Mouse (Mus musculus): Measurements from ENCODE around the gene Ifnar1. TPM values are rescaled to one million over a fixed set of nuclear protein-coding genes. Genes with fewer than 3 reads are reported as not detected.

The Ifnar1 gene
- polyA plus RNA-seq, 1 experiment from 2014 or later = 51.9 TPM

GRCm38 (mm10) chr16:91533097-91534001 is 48.3 kb downstream of the Ifnar1 start:
- 57% methylated on average over 23 of the region's 23 CpGs for WGBS
- H3K4me3 ChIP-seq (ENCODE audit: low read depth, low read length) = no peak overlapping the region
- H3K27ac ChIP-seq (ENCODE audit: low read depth) = no peak overlapping the region
- DNase-seq (ENCODE audit: low spot score) = no peak
- H3K9me3 ChIP-seq (ENCODE audit: control insufficient read depth, low read length) = no peaks in the 10 kb centered on the region
- no peak overlapping the region for H3K4me2 ChIP-seq (ENCODE audit: low read length)
- no peaks in the 10 kb centered on the region for H3K27me3 ChIP-seq (replicated peaks; ENCODE audit: control insufficient read depth, insufficient read depth, low read length)
- no peak overlapping the region for H3K9ac ChIP-seq (ENCODE audit: low read length)
- no peak for ATAC-seq (replicated peaks; ENCODE audit: low FRiP score, low TSS enrichment, low read depth)
- 0 out of 2 replicates have a peak, but pooled peaks cover 3% of the 10 kb centered on the region for H3K4me1 ChIP-seq (replicated peaks; ENCODE audit: control insufficient read depth, insufficient read depth, low read length)
- H3K36me3 ChIP-seq (ENCODE audit: control insufficient read depth, insufficient read depth, low read length) = no peaks in the 10 kb centered on the region

- Histone ChIP-seq H3K9ac (ENCODE audit: low read length) (no peak overlapping the region), H3K4me2 (ENCODE audit: low read length) (no peak overlapping the region), H3K27ac (ENCODE audit: low read depth) (no peak overlapping the region), H3K36me3 (ENCODE audit: control insufficient read depth, insufficient read depth, low read length) (no peaks in the 10 kb centered on the region), H3K27me3 (replicated peaks; ENCODE audit: control insufficient read depth, insufficient read depth, low read length) (no peaks in the 10 kb centered on the region), H3K4me1 (replicated peaks; ENCODE audit: control insufficient read depth, insufficient read depth, low read length) (0 out of 2 replicates have a peak, but pooled peaks cover 3% of the 10 kb centered on the region), H3K4me3 (ENCODE audit: low read depth, low read length) (no peak overlapping the region), H3K9me3 (ENCODE audit: control insufficient read depth, low read length) (no peaks in the 10 kb centered on the region)
- ATAC-seq (replicated peaks; ENCODE audit: low FRiP score, low TSS enrichment, low read depth) (peak; percentile 78), DNase-seq (ENCODE audit: low spot score) (peak; percentile 87)
- 56% methylated on average over 13 of the region's 13 CpGs for WGBS
Measured at GRCm38 (mm10) chr16:91534477-91534876, 49.4 kb downstream of the Ifnar1 start.

GRCm38 (mm10) chr16:91534888-91535287 is 49.9 kb downstream of the Ifnar1 start:
- H3K27me3 ChIP-seq (replicated peaks; ENCODE audit: control insufficient read depth, insufficient read depth, low read length) = no peaks in the 10 kb centered on the region
- H3K4me2 ChIP-seq (ENCODE audit: low read length) = no peak overlapping the region
- no peaks in the 10 kb centered on the region for H3K36me3 ChIP-seq (ENCODE audit: control insufficient read depth, insufficient read depth, low read length)
- 75% methylated on average over 6 of the region's 6 CpGs for WGBS
- H3K4me3 ChIP-seq (ENCODE audit: low read depth, low read length) = no peak overlapping the region
- ATAC-seq (replicated peaks; ENCODE audit: low FRiP score, low TSS enrichment, low read depth) = no peak
- H3K9me3 ChIP-seq (ENCODE audit: control insufficient read depth, low read length) = no peaks in the 10 kb centered on the region
- no peak overlapping the region for H3K9ac ChIP-seq (ENCODE audit: low read length)
- no peak overlapping the region for H3K27ac ChIP-seq (ENCODE audit: low read depth)
- 0 out of 2 replicates have a peak, but pooled peaks cover 3% of the 10 kb centered on the region for H3K4me1 ChIP-seq (replicated peaks; ENCODE audit: control insufficient read depth, insufficient read depth, low read length)
- DNase-seq (ENCODE audit: low spot score) = no peak

- Histone ChIP-seq H3K4me1 (replicated peaks; ENCODE audit: control insufficient read depth, insufficient read depth, low read length) (0 out of 2 replicates have a peak, but pooled peaks cover 4% of the 10 kb centered on the region), H3K9ac (ENCODE audit: low read length) (no peak overlapping the region), H3K4me2 (ENCODE audit: low read length) (no peak overlapping the region), H3K27me3 (replicated peaks; ENCODE audit: control insufficient read depth, insufficient read depth, low read length) (no peaks in the 10 kb centered on the region), H3K36me3 (ENCODE audit: control insufficient read depth, insufficient read depth, low read length) (no peaks in the 10 kb centered on the region), H3K4me3 (ENCODE audit: low read depth, low read length) (no peak overlapping the region), H3K9me3 (ENCODE audit: control insufficient read depth, low read length) (no peaks in the 10 kb centered on the region), H3K27ac (ENCODE audit: low read depth) (no peak overlapping the region)
- DNase-seq (ENCODE audit: low spot score) (no peak), ATAC-seq (replicated peaks; ENCODE audit: low FRiP score, low TSS enrichment, low read depth) (no peak)
- 80% methylated on average over 6 of the region's 6 CpGs for WGBS
Measured at GRCm38 (mm10) chr16:91536372-91536771, 51.3 kb downstream of the Ifnar1 start.

- 74% methylated on average over 3 of the region's 3 CpGs for WGBS
- H3K27me3 ChIP-seq (replicated peaks; ENCODE audit: control insufficient read depth, insufficient read depth, low read length) = no peaks in the 10 kb centered on the region
- H3K4me2 ChIP-seq (ENCODE audit: low read length) = no peak overlapping the region
- H3K4me3 ChIP-seq (ENCODE audit: low read depth, low read length) = no peak overlapping the region
- DNase-seq (ENCODE audit: low spot score) (no peak), ATAC-seq (replicated peaks; ENCODE audit: low FRiP score, low TSS enrichment, low read depth) (no peak)
- no peaks in the 10 kb centered on the region for H3K36me3 ChIP-seq (ENCODE audit: control insufficient read depth, insufficient read depth, low read length)
- H3K4me1 ChIP-seq (replicated peaks; ENCODE audit: control insufficient read depth, insufficient read depth, low read length) = 0 out of 2 replicates have a peak, but pooled peaks cover 8% of the 10 kb centered on the region
- H3K9me3 ChIP-seq (ENCODE audit: control insufficient read depth, low read length) = no peaks in the 10 kb centered on the region
- no peak overlapping the region for H3K9ac ChIP-seq (ENCODE audit: low read length)
- H3K27ac ChIP-seq (ENCODE audit: low read depth) = no peak overlapping the region
Measured at GRCm38 (mm10) chr16:91537065-91537464, 52.0 kb downstream of the Ifnar1 start.

- no peak overlapping the region for H3K4me3 ChIP-seq (ENCODE audit: low read depth, low read length)
- H3K9me3 ChIP-seq (ENCODE audit: control insufficient read depth, low read length) = no peaks in the 10 kb centered on the region
- DNase-seq (ENCODE audit: low spot score) = no peak
- H3K36me3 ChIP-seq (ENCODE audit: control insufficient read depth, insufficient read depth, low read length) = no peaks in the 10 kb centered on the region
- 0 out of 2 replicates have a peak, but pooled peaks cover 5% of the 10 kb centered on the region for H3K4me1 ChIP-seq (replicated peaks; ENCODE audit: control insufficient read depth, insufficient read depth, low read length)
- no peaks in the 10 kb centered on the region for H3K27me3 ChIP-seq (replicated peaks; ENCODE audit: control insufficient read depth, insufficient read depth, low read length)
- no peak for ATAC-seq (replicated peaks; ENCODE audit: low FRiP score, low TSS enrichment, low read depth)
- H3K9ac ChIP-seq (ENCODE audit: low read length) = no peak overlapping the region
- WGBS = 75% methylated on average over 6 of the region's 6 CpGs
- H3K27ac ChIP-seq (ENCODE audit: low read depth) = no peak overlapping the region
- no peak overlapping the region for H3K4me2 ChIP-seq (ENCODE audit: low read length)
Measured at GRCm38 (mm10) chr16:91538051-91538450, 53.0 kb downstream of the Ifnar1 start.

- DNase-seq (ENCODE audit: low spot score) (no peak), ATAC-seq (replicated peaks; ENCODE audit: low FRiP score, low TSS enrichment, low read depth) (no peak)
- Histone ChIP-seq H3K4me3 (ENCODE audit: low read depth, low read length) (no peak overlapping the region), H3K4me1 (replicated peaks; ENCODE audit: control insufficient read depth, insufficient read depth, low read length) (0 out of 2 replicates have a peak, but pooled peaks cover 5% of the 10 kb centered on the region), H3K9ac (ENCODE audit: low read length) (no peak overlapping the region), H3K36me3 (ENCODE audit: control insufficient read depth, insufficient read depth, low read length) (no peaks in the 10 kb centered on the region), H3K4me2 (ENCODE audit: low read length) (no peak overlapping the region), H3K27ac (ENCODE audit: low read depth) (no peak overlapping the region), H3K9me3 (ENCODE audit: control insufficient read depth, low read length) (no peaks in the 10 kb centered on the region), H3K27me3 (replicated peaks; ENCODE audit: control insufficient read depth, insufficient read depth, low read length) (no peaks in the 10 kb centered on the region)
- 59% methylated on average over 9 of the region's 9 CpGs for WGBS
Measured at GRCm38 (mm10) chr16:91538513-91538912, 53.5 kb downstream of the Ifnar1 start.

- H3K27me3 ChIP-seq (replicated peaks; ENCODE audit: control insufficient read depth, insufficient read depth, low read length) = no peaks in the 10 kb centered on the region
- no peak overlapping the region for H3K27ac ChIP-seq (ENCODE audit: low read depth)
- H3K36me3 ChIP-seq (ENCODE audit: control insufficient read depth, insufficient read depth, low read length) = no peaks in the 10 kb centered on the region
- DNase-seq (ENCODE audit: low spot score) (no peak), ATAC-seq (replicated peaks; ENCODE audit: low FRiP score, low TSS enrichment, low read depth) (0 out of 2 replicates have a peak, but pooled peaks have one; percentile 38)
- H3K4me2 ChIP-seq (ENCODE audit: low read length) = peak overlapping the region; percentile 16; the same call in 1 of the 2 replicates
- no peaks in the 10 kb centered on the region for H3K9me3 ChIP-seq (ENCODE audit: control insufficient read depth, low read length)
- H3K4me1 ChIP-seq (replicated peaks; ENCODE audit: control insufficient read depth, insufficient read depth, low read length) = peaks cover 14% of the 10 kb centered on the region; the same call in 1 of the 2 replicates
- no peak overlapping the region for H3K9ac ChIP-seq (ENCODE audit: low read length)
- WGBS = 44% methylated on average over 10 of the region's 10 CpGs
- no peak overlapping the region for H3K4me3 ChIP-seq (ENCODE audit: low read depth, low read length)
Measured at GRCm38 (mm10) chr16:91541573-91542081, 56.6 kb downstream of the Ifnar1 start.
